Mouse (Mus musculus) right cerebral cortex, adult 18-20 months (tissue): Measurements from ENCODE around the gene Adap2.

Experiments used
- DNase-seq: peaks from one replicate; pipeline ENCODE4 v3.0.0; 2022; ENCODE audit warnings: mixed read lengths

Gene Adap2

DNA sequence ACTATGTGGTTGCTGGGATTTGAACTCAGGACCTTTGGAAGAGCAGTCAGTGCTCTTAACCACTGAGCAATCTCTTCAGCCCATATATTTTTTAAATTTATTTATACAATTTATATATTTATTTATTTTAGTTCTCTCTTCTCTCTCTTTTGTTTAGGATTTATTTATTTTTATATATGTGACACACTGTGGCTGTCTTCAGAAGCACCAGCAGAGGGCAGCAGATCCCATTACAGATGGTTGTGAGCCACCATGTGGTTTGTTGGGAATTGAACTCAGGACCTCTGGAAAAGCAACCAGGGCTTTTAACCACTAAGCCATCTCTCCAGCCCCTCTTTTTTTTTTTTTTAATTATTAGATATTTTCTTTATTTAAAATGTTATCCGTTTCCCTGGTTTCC, 46.4 kb downstream of the Adap2 start:
- no peak for DNase-seq

DNA sequence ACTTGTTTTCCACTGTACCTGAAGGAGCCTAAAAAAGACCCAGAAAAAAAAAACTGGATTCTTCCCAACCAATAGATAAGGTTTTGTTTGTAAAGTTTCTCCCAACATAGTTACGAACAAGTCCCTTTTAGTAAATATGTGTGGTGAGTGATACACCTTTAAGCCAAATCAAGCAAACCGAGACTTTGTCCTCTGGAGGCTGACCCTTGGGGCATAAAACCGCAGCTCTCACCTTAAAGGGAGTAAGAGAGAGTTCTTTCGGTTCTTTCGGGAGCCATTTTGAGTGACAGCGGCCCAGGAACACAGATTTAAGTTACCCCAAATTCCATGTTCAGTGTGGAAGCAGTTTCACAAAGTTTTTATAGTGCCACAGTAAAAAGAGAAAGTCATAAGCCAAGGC, 48.4 kb downstream of the Adap2 start:
- no peak for DNase-seq

DNA sequence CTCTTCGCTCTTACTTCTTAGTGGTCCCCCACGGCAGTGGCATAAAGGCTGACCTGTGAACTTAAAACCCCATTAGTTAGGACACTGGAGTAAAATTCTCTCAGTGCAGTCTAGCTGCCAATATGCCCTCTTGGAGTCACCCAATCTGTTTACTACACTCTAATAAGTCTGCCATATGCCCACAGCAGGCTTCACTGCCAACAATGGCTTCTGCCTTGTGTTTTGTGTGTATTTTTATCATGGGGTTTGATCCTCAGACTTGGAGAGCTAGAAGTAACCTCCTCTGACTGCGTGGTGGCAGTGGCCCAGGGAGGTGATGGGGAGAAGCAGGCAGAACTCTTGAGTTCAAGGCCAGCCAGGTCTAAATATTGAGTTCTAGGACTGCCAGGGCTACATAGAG, 50.1 kb downstream of the Adap2 start:
- no peak for DNase-seq

DNA sequence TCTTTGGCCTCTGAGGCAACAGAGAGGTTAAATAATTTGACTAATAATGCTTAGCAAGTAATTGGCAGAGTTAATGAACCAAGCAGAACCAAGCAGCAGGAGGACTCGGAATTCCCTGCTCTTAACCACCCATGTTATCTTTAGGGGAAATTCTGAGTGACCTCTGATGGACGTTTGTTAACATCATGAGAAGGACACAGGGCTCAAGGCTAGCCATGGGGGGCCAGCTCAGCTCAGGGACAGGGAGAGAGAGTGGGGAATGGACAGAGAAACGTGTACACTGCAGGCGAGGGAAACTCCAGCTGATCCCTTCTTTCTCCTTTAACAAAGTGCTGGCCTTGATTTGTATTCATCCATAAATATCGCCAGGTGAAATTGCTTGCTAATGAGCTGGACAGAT, 51.0 kb downstream of the Adap2 start:
- no peak for DNase-seq

DNA sequence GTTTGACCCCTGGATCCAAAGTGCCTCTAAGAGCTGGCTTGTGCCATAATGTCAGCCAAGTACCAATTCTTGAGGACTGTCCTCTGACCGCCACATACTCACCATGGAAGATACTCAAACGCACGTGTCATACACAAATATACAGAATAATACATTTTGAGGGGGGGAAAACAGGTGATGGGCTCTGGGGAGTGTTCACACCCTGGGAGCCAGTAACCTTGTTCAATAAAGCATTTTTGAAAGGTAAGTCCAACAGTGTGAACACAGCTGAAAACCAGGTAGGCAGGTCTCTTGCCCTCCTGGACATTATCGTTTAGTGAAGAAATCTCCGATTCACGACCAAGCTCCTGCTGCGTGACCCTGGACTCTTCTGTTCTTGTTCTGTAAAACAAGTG, 54.6 kb downstream of the Adap2 start:
- DNase-seq = no peak

DNA sequence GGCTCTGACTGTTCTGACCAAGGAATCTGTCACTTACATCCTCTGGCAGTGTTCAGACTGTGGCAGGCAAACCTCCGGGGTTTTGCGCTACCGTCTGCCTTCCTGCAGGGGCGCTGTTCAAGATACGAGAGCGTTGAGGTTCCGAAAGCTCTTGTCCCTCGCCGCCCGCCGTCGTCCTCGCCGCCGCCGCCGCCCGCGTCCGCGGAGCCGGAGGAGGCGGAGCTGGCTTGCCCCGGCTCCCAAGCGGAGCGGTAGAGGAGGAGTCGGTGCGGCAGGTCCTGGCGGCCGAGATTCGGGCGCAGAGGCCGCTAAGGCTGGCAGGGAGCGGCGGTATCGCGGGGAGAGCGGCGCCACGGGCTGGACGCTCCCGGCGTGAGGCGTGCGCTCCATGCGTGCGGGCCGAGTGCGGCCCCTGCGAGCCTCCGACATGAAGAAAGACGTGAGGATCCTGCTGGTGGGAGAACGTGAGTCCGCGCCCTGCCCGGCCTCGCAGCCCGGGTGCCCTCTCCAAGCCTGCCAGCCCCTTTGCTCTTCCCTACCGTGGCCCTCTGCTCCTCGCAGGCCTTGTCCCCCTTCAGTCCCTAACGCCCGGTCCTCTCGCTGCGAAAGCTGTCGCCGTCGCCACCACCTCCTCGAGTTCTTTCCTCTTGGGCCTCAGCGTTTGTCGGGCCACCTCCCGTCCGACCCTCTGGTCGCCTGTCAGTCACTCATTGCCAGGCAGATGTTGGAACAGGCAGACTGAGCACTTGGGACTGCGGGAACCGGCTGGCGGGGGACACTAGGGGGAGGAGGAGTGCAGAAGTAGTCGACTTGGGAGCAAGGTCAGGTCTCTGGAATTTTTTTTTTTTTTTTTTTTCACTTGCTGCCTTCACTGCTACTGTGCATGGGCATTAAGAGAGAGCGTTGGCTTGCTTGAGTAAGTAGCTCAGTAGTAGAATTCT, 55.2 kb downstream of the Adap2 start, which contains the start of gene Rhot1:
TSS of gene Rhot1 (plus strand) at position 160 of the 941 bp plus-strand sequence.
- DNase-seq = peak; percentile 94

DNA sequence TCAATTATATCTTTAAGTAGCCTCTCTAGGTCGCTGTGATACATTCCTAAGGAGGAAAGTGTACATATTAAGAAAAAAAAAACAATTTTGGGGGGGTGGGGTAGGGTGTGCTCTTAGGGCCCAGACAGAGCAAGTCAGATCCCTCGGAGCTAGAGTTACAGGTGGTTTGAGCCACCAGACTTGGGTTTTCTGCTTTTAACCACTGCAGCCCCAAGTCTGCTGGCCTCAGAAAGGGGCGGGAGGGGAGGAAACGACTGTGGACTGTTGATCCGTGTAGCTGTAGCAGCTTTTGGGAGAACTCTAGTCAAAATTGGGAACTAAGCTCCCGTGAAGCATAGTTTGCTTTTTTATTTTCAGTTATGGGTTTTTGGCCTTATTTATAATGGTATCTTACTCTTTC, 56.4 kb downstream of the Adap2 start:
- DNase-seq = no peak

DNA sequence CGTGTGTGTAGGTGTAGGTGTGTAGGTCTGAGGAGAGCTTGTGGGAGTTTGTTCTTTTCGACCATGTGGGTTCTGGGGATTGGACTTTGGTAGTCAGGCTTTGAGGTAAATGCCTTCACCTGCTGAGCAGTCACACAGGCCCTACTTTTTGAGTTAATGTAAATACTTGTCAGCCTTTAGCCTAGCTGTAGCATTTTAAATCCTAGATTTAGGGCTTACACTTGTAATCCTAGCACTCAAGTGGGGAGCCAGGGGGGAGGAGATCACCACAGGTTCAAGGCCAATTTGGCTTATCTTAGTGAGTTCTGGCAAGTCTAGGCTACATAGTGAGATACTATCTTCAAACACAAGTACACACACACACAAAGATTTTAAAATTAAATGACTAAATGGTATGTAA, 58.4 kb downstream of the Adap2 start:
- no peak for DNase-seq

DNA sequence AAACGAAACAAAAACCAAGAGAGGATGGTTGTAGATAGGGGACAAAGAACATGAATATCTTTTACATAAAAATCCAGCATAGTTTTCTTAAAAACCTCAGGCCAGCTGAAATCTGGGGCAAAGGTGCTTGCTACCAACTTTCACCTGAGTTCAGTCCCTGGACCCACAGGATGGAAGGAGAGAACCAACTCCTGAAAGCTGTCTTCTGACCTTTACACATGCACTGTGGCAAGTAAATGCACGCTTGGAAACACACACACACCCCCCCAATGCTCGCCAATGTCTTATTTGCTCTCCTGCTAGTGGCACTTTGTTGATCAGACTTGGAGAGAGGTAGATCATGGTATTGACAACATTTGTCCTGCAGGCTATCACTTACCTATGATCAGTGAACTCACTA, 61.4 kb downstream of the Adap2 start:
- no peak for DNase-seq

DNA sequence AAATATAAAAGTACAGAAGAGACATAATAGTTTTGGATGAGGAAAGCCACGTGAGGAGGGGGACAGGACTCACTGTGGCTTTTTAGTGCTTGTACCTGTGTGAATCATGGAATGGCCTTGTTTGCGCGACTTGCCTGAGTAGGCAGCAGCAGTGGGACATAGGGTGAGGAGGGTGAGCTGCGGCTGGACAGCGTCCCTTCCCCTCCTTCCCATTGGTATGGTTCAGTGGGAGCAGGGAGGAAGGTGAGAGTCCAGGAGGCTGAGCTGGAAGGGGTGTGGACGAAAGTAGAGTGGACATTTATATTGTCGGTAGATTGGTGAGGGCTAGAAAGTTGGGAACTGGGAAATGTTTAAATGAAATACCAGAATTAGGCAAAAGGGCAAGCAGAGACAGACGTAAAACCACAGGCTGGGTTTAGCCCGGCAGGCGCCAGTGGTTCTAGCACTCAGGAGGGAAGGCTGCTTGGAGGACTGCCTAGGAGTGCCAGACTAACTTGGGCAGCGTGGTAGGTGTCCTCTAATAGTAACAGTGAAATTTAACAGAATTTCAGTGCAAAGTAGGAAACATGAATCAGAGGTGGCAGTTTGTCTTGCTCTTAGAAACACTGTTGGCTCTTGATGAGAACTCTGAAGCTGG, 64.9 kb downstream of the Adap2 start:
- no peak for DNase-seq
